Mouse (Mus musculus): ENCODE results near the gene Spg11.
A peak's percentile ranks its signal among the peaks of the same experiment; 100 is the strongest.

DNA sequence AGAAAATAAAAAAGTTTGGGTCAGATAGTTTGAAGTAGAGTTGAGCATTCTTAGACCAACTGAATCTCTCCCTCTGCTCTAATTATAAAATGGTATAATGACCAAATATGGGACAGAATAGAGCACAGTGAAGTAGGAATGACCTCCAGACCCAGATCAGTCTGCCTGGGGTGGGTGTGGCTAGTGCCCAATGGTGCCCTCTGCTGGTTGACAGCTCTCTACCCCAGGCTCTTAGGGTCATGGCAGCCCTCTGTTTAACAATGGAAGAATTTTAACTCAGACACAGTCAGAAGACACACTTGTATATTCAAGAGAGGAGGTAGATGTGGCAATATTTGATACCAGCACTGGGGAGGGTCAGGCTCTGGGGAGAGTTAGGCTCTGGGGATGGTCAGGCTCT lies 16.1 kb downstream of the Spg11 start:
- TF ChIP-seq CTCF (IDR thresholded peaks at IDR 0.05; ENCODE audit: extremely low read depth, insufficient read depth, low read length): peak; percentile 21; the same call in 1 of the 2 replicates
- no peak for TF ChIP-seq POLR2A (IDR thresholded peaks at IDR 0.05; ENCODE audit: extremely low read depth, insufficient read depth, low read length)

All from cortical plate, adult 2 months (tissue).